Mouse (Mus musculus) intestine, embryonic 15.5 days (tissue): ENCODE data around the gene Smox. TPM values are rescaled to one million over a fixed set of nuclear protein-coding genes. Genes with fewer than 3 reads are reported as not detected.

Source experiments
- ATAC-seq: fragments of 200-750 bp; cut with Nextera tagmentation; 2 replicates; pipeline ENCODE4 v1.8.0; 2017; ENCODE audit warnings: moderate TSS enrichment, moderate library complexity
- H3K27ac ChIP-seq: fragments of 300-500 bp; sonication (generic); 2 replicates; pipeline ENCODE4 v1.5.1; 2015; ENCODE audit warnings: mild to moderate bottlenecking, inconsistent platforms
- H3K27me3 ChIP-seq: fragments of 300-500 bp; sonication (generic); replicated peaks from 2 replicates; pipeline ENCODE4 v1.6.1; 2015; ENCODE audit warnings: inconsistent platforms
- H3K36me3 ChIP-seq: fragments of 300-500 bp; sonication (generic); 2 replicates; pipeline ENCODE4 v1.6.1; 2015; ENCODE audit warnings: inconsistent platforms
- H3K4me1 ChIP-seq: fragments of 300-500 bp; sonication (generic); replicated peaks from 2 replicates; pipeline ENCODE4 v1.6.1; 2015; ENCODE audit warnings: inconsistent platforms
- H3K4me2 ChIP-seq: fragments of 300-500 bp; sonication (generic); replicated peaks from 2 replicates; pipeline ENCODE4 v1.6.1; 2015; ENCODE audit warnings: mild to moderate bottlenecking, inconsistent platforms
- H3K4me3 ChIP-seq: fragments of 300-500 bp; sonication (generic); replicated peaks from 2 replicates; pipeline ENCODE4 v1.5.1; 2015; ENCODE audit warnings: inconsistent platforms
- H3K9ac ChIP-seq: fragments of 300-500 bp; sonication (generic); 2 replicates; pipeline ENCODE4 v1.6.1; 2015; ENCODE audit warnings: inconsistent platforms
- H3K9me3 ChIP-seq: fragments of 300-500 bp; sonication (generic); 2 replicates; pipeline ENCODE4 v1.6.1; 2016; ENCODE audit warnings: inconsistent platforms
- WGBS: fragments of 180-500 bp; shearing (Covaris S2); methylation state at CpG from one replicate; pipeline ENCODE4 v1.1.7; 2015; 5-methylcytosine and 5-hydroxymethylcytosine counted together
- polyA plus RNA-seq: library from polyadenylated mRNA; unstranded; fragments of >200 nt; fragmentation: Nextera tagmentation; extraction: Ambion mirVana; gene quantifications from 2 replicates; pipeline ENCODE4 v1.2.1, GENCODE M21; 2015

Smox gene
- polyA plus RNA-seq, 1 experiment from 2014 or later, result 24.0 TPM

DNA sequence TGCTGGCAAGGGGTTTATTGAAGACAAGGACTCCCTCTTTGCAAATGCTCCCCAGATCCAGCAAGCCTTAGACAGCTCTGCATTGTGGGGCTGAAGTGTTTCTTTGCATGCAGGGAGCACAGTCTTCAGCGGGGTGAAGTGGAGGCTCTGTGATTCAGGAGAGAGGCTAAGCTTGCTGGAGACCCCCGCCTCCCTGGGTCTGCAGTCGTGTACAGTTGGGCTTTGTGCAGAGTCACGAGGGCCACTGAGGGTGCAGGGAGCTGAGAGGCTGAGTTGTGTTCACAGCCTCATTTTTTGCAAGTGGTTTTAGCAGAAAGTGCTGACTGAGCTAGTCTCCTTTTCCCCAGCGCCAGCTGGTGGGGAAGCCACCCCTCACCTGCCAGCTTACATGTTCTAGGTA, 10.6 kb downstream of the Smox start:
- Histone ChIP-seq H3K27ac (no peak overlapping the region), H3K4me1 (peaks cover 7% of the 10 kb centered on the region; the same call in 1 of the 2 replicates), H3K4me3 (no peak overlapping the region), H3K4me2 (no peak overlapping the region), H3K9ac (no peak overlapping the region), H3K9me3 (no peaks in the 10 kb centered on the region), H3K36me3 (no peaks in the 10 kb centered on the region), H3K27me3 (no peaks in the 10 kb centered on the region)
- WGBS, result 51% methylated on average over 5 of the region's 5 CpGs
- ATAC-seq, result no peak

DNA sequence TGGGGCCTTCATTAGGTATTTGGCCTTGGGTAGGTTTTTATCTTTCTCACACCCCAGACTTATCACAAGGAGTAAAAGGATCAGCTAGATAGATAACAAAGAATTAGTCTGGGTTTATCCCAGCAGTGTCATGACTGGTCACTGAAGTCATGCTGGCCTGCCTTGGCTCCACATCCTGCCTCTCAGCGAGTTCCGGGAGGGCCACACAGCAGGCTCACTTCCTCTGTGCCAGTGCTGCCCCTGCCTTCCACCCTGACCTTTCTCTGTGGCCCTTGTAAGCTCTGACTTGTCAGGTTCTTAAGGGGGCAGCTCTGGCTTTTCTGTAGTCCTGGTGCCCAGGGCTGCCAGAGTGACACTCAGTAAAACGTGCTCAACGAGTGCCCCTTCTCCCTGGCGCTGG, 11.3 kb downstream of the Smox start:
- no peak for ATAC-seq
- Histone ChIP-seq H3K36me3 (no peaks in the 10 kb centered on the region), H3K27ac (no peak overlapping the region), H3K4me3 (no peak overlapping the region), H3K4me2 (no peak overlapping the region), H3K4me1 (peaks cover 7% of the 10 kb centered on the region; the same call in 1 of the 2 replicates), H3K9me3 (no peaks in the 10 kb centered on the region), H3K27me3 (no peaks in the 10 kb centered on the region), H3K9ac (no peak overlapping the region)
- WGBS, result 75% methylated on average over 5 of the region's 5 CpGs

DNA sequence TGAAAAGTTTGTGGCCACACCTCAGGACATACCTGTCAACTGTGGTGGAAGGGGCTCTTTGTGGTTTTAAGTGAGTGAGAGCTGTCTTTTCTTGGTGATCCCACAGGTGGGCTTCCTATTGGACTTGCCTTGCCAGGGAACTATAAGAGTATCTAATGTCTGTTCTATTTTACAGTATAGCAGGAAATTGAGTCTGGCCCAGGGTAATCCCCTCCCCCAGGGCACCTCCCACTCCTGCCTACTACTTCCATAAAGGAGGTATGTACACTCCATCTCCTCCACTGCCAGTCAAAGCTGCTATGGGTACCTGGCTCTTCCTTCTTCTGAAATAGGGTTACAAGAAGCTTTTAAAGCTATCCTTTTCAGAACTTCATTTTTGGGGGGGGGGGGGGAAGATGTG, 14.1 kb downstream of the Smox start:
- Histone ChIP-seq H3K4me2 (no peak overlapping the region), H3K36me3 (no peaks in the 10 kb centered on the region)

DNA sequence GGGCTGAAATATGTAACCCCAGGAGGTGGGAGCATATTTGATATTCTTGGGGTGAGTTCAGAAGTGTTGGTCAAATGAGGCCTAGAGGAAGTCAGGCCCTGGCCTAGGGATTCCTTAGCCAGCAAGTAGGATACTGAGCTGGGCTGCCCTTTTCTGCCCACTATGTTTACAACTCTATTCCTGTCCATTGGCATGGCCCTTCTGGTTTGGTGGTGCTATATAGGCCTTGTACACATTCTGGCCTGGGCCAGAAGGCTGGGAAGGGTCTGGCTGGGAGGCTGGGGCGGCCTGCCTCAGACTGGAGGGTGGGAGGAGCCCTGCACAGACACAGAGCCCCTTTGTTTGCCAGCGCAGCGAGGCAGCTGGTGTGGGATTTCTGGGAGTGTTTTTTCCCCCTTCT, 15.1 kb downstream of the Smox start:
- Histone ChIP-seq H3K4me2 (no peak overlapping the region), H3K4me1 (peaks cover 16% of the 10 kb centered on the region; the same call in 1 of the 2 replicates), H3K27ac (0 out of 2 replicates have a peak overlapping the region, but pooled peaks have one; percentile 27), H3K27me3 (no peaks in the 10 kb centered on the region), H3K9me3 (no peaks in the 10 kb centered on the region), H3K36me3 (no peaks in the 10 kb centered on the region), H3K4me3 (no peak overlapping the region), H3K9ac (no peak overlapping the region)
- 25% methylated on average over 3 of the region's 3 CpGs for WGBS
- peak; percentile 61; the same call in 1 of the 2 replicates for ATAC-seq

More for the DNA sequence above, 14.1 kb downstream of the Smox start:
- no peaks in the 10 kb centered on the region for H3K27me3 ChIP-seq
- H3K4me1 ChIP-seq, result peaks cover 16% of the 10 kb centered on the region; the same call in 1 of the 2 replicates
- no peaks in the 10 kb centered on the region for H3K9me3 ChIP-seq
- H3K27ac ChIP-seq, result no peak overlapping the region
- H3K4me3 ChIP-seq, result no peak overlapping the region
- no peak overlapping the region for H3K9ac ChIP-seq
- ATAC-seq, result no peak

DNA sequence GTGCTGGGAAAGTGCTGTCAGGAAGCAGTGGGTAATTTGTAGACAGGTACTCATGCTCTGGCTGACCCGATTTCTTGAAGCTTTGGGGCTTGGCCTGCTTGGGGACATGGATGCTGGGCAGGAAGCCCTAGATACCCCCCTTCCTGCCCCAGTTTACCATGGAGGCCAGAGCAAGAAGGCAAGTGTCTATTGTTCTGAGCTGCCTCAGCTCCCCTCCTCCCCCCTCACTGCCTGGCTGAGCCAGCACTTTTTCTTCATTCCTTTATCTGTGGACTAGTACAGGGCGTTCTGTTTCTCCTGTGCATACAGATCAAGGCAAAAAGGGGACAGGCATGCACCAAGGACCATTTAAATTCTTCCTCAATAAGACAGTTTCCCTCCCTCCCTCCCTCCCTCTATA, 17.2 kb downstream of the Smox start:
- Histone ChIP-seq H3K27me3 (no peaks in the 10 kb centered on the region), H3K4me3 (no peak overlapping the region), H3K4me2 (no peak overlapping the region), H3K27ac (no peak overlapping the region), H3K4me1 (0 out of 2 replicates have a peak, but pooled peaks cover 16% of the 10 kb centered on the region), H3K36me3 (no peaks in the 10 kb centered on the region), H3K9ac (no peak overlapping the region), H3K9me3 (no peaks in the 10 kb centered on the region)
- no peak for ATAC-seq
- WGBS, result 41% methylated on average over 2 of the region's 2 CpGs

DNA sequence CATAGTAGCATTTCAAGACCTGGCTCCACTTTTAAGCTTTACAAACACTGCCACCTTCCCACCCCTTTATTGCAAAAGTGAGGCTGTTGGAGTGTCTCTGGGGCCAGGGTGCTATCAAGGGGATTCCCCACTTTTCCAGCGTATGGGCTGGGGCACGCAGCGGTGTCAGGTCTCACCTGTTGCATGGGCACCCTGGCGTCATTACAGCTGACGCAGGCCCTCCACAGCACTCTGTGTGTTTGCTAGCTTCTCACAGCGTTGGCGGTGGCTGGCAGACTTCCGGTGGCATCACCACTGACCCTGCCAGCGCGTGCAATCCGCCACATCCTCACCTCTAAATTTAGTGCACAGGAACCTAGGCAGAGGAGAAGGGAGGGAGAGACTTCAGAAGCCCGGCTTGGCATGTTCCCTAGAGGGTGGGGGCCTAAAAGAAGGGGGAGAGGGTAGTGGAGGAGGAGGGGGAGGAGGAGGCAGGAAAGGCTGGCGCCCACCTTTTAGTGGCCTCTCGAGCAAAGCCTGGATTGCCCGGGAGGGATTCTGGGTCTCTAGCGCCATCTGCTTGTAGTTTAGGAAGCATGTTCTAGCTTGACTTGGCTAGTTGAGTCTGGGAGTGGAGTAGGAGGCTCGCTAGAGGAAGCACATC, 18.5 kb downstream of the Smox start:
- no peak overlapping the region for H3K9ac ChIP-seq
- peak; percentile 76 for ATAC-seq
- peak overlapping the region; percentile 60 for H3K4me2 ChIP-seq
- 0 out of 2 replicates have a peak, but pooled peaks cover 16% of the 10 kb centered on the region for H3K4me1 ChIP-seq
- WGBS, result 17% methylated on average over 17 of the region's 17 CpGs
- no peak overlapping the region for H3K27ac ChIP-seq
- H3K36me3 ChIP-seq, result no peaks in the 10 kb centered on the region
- H3K4me3 ChIP-seq, result peak overlapping the region; percentile 19
- no peaks in the 10 kb centered on the region for H3K27me3 ChIP-seq
- H3K9me3 ChIP-seq, result no peaks in the 10 kb centered on the region

DNA sequence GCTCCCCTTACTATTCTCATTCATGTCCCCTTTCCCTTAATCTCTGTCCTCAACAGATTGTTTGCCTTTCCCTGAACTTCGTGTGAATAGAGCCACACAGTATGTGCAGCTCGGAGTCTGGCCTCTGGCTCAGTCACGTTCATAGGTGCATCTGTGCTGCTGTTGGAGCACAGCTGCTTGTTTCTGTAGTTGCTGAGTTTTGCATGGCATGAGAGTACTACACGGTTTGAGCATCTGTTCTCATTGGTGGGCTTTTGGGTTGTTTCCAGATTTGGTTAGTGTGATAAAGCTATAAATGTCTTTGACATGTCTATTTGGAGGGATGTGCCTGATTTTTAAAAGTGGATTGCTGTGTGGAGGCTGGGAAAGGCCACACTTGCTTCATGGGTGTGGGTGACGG, 19.2 kb downstream of the Smox start:
- Histone ChIP-seq H3K4me2 (no peak overlapping the region), H3K36me3 (no peaks in the 10 kb centered on the region), H3K27me3 (no peaks in the 10 kb centered on the region), H3K4me3 (no peak overlapping the region), H3K4me1 (0 out of 2 replicates have a peak, but pooled peaks cover 16% of the 10 kb centered on the region), H3K9ac (no peak overlapping the region), H3K27ac (no peak overlapping the region), H3K9me3 (no peaks in the 10 kb centered on the region)
- ATAC-seq, result no peak
- 70% methylated on average over 5 of the region's 5 CpGs for WGBS

DNA sequence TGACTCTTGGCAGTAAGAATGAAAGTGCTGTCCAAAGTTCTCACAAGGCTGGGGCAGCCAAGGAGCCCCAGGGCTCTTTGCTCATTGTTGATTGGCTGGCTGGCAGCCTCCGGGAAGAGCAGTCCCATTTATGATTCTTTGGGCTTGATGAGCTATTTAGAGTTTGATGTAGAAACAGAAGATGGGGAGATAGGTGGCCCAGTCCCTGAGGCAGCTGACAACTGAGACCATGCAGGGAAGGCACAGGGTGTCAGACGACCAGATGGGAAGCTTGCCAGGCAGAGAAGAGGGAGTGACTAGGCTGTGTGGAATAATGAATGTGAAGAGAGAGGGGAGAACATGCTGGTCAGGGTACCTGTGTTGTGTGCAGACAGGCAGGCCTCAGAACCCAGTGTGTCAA, 22.2 kb downstream of the Smox start:
- Histone ChIP-seq H3K4me3 (no peak overlapping the region), H3K9ac (no peak overlapping the region), H3K4me1 (0 out of 2 replicates have a peak, but pooled peaks cover 6% of the 10 kb centered on the region), H3K36me3 (no peaks in the 10 kb centered on the region), H3K9me3 (no peaks in the 10 kb centered on the region), H3K27ac (no peak overlapping the region), H3K27me3 (no peaks in the 10 kb centered on the region), H3K4me2 (no peak overlapping the region)
- ATAC-seq, result no peak
- 32% methylated on average over 2 of the region's 2 CpGs for WGBS

DNA sequence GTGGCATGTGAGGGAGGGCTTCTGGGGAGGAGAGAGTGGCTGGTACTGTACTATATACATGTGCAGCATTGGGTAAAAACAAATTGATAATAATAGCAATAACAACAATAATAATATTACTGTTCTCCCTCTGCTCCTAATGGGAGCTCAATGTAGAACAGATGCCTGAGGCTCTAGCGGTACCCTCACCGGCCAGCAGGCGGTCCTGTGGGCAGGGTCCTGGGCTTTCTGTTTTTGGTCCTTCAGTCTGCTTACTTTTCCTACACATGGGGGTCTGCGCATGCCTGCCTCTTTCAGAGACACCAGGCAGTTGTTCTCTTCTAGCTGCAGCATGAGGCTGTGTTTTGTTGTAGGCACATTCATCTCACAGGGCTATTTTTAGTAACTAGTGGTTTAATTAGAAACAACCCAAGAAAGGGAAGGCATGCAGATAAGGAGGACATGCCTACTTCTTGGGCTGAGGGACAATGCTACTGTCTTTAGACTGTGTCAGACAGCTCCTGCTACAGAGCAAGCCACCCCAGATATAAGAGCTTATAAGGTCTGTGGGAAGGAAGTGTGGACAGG, 22.8 kb downstream of the Smox start:
- H3K9me3 ChIP-seq, result no peaks in the 10 kb centered on the region
- ATAC-seq, result no peak
- no peaks in the 10 kb centered on the region for H3K27me3 ChIP-seq
- H3K9ac ChIP-seq, result no peak overlapping the region
- WGBS, result 89% methylated on average over 4 of the region's 4 CpGs
- 0 out of 2 replicates have a peak, but pooled peaks cover 5% of the 10 kb centered on the region for H3K4me1 ChIP-seq
- no peak overlapping the region for H3K4me2 ChIP-seq
- H3K27ac ChIP-seq, result no peak overlapping the region
- no peak overlapping the region for H3K4me3 ChIP-seq
- H3K36me3 ChIP-seq, result no peaks in the 10 kb centered on the region

DNA sequence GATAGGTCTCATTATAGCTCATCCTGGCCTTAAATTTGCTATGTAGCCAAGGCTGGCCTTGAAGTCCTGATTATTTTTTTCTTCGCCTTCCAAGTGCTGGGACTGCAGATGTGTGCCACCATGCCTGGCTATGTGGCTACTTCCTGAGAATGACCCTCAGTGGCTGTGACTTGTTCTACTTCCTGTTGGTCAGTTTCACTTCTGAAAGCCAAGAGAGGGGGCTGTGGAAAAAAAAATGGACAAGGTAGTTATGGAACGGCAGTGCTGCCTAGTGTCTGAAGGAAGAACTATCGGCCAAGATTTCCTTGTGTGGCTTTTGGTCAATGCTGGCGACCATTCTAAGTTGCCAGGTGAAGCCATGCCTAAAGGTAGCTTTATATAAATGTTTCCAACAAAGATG, 26.3 kb downstream of the Smox start:
- Histone ChIP-seq H3K27ac (no peak overlapping the region), H3K27me3 (no peaks in the 10 kb centered on the region), H3K4me3 (no peak overlapping the region), H3K4me2 (no peak overlapping the region), H3K4me1 (no peaks in the 10 kb centered on the region), H3K36me3 (peaks cover 4% of the 10 kb centered on the region; the same call in 1 of the 2 replicates), H3K9ac (no peak overlapping the region), H3K9me3 (no peaks in the 10 kb centered on the region)
- WGBS, result 89% methylated on average over 4 of the region's 4 CpGs
- no peak for ATAC-seq

DNA sequence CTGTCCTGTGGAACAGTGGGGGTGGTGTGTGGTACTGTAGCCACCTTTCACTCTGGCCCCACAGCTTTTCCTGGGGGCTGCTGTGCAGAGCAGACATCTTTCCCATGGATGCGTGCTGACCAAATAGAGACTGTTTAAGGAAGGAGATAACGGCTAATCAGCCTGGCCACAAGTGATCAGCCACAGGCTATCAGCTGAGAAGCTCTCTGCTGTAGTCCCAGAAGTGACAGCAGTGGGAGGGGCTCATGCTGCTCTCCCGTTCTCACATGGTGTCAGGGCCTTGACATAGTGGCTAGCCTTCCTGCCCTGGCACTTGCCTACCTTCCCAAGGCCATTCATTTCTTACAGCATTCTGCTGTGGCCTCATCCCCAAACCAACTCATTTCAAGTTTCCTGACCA, 27.5 kb downstream of the Smox start:
- WGBS, result 41% methylated on average over 3 of the region's 3 CpGs
- Histone ChIP-seq H3K9me3 (no peaks in the 10 kb centered on the region), H3K36me3 (peaks cover 4% of the 10 kb centered on the region; the same call in 1 of the 2 replicates), H3K27me3 (no peaks in the 10 kb centered on the region), H3K4me1 (no peaks in the 10 kb centered on the region), H3K27ac (no peak overlapping the region), H3K4me3 (no peak overlapping the region), H3K4me2 (no peak overlapping the region), H3K9ac (no peak overlapping the region)
- no peak for ATAC-seq

DNA sequence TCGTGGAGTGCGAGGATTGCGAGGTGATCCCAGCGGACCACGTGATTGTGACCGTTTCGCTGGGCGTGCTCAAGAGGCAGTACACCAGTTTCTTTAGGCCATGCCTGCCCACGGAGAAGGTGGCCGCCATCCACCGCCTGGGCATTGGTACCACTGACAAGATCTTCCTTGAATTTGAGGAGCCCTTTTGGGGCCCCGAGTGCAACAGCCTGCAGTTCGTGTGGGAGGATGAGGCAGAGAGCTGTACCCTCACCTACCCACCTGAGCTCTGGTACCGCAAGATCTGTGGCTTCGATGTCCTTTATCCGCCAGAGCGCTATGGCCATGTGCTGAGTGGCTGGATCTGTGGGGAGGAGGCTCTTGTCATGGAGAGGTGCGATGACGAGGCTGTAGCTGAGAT, 29.4 kb downstream of the Smox start:
- Histone ChIP-seq H3K4me1 (no peaks in the 10 kb centered on the region), H3K4me3 (no peak overlapping the region), H3K9ac (no peak overlapping the region), H3K27me3 (no peaks in the 10 kb centered on the region), H3K27ac (no peak overlapping the region), H3K36me3 (peaks cover 4% of the 10 kb centered on the region; the same call in 1 of the 2 replicates), H3K9me3 (no peaks in the 10 kb centered on the region), H3K4me2 (no peak overlapping the region)
- 93% methylated on average over 19 of the region's 19 CpGs for WGBS
- no peak for ATAC-seq

DNA sequence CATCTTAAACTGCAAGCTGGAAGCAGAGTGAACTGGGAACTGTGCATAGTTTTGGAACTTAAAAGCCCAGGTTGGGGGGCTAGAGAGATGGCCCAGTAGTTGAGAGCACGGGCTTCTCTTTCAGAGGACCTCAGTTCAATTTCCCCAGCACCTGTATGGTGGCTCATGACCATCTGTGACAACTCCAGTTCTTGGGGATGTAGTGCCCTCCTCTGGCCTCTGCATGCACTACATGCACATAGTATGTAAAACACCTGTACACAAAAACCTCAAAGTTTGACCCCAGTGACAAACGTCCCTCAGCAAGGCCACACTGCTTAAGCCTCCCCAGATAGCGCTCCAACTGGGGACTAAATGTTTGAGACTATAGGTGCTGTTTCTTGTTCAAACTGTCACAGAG, 35.8 kb downstream of the Smox start:
- no peak overlapping the region for H3K9ac ChIP-seq
- no peak for ATAC-seq
- H3K36me3 ChIP-seq, result no peaks in the 10 kb centered on the region
- 47% methylated on average over 3 of the region's 3 CpGs for WGBS
- no peak overlapping the region for H3K4me3 ChIP-seq
- no peaks in the 10 kb centered on the region for H3K9me3 ChIP-seq
- no peaks in the 10 kb centered on the region for H3K27me3 ChIP-seq
- no peaks in the 10 kb centered on the region for H3K4me1 ChIP-seq
- H3K4me2 ChIP-seq, result no peak overlapping the region
- H3K27ac ChIP-seq, result no peak overlapping the region
